Mouse (Mus musculus) heart, embryonic 14.5 days (tissue): ENCODE results near the gene Phlpp1. TPM values are rescaled to one million over a fixed set of nuclear protein-coding genes. Genes with fewer than 3 reads are reported as not detected.

Source experiments
- ATAC-seq: fragments of 200-750 bp; cut with Nextera tagmentation; 2 replicates; pipeline ENCODE4 v1.8.0; 2017; ENCODE audit warnings: low read depth, moderate TSS enrichment; ENCODE audit not compliant: insufficient number of reproducible peaks, insufficient read depth, low FRiP score
- H3K27ac ChIP-seq, 2 experiments: fragments of 200-500 bp in 1 of 2; fragments of 300-500 bp in 1 of 2; sonication (generic) in 1 of 2; replicated peaks in 1 of 2; 2 replicates each; pipeline ENCODE4 v1.5.1; 2012 to 2014; ENCODE audit warnings: low read depth in 2 of 2, low read length in 2 of 2, control low read depth in 1 of 2, mild to moderate bottlenecking in 1 of 2, mixed read lengths in 1 of 2; ENCODE audit not compliant: control insufficient read depth in 1 of 2, insufficient read depth in 1 of 2
- H3K27me3 ChIP-seq: fragments of 300-500 bp; sonication (generic); 2 replicates; pipeline ENCODE4 v1.6.1; 2014; ENCODE audit warnings: mild to moderate bottlenecking, low read length, control low read depth; ENCODE audit not compliant: control insufficient read depth, insufficient read depth
- H3K36me3 ChIP-seq: fragments of 300-500 bp; sonication (generic); 2 replicates; pipeline ENCODE4 v1.6.1; 2014; ENCODE audit warnings: mild to moderate bottlenecking, control low read depth, low read length, mixed read lengths; ENCODE audit not compliant: control insufficient read depth, insufficient read depth
- H3K4me1 ChIP-seq, 2 experiments: fragments of 200-500 bp in 1 of 2; fragments of 300-500 bp in 1 of 2; sonication (generic) in 1 of 2; 2 replicates each; pipeline ENCODE4 v1.6.1; 2012 to 2014; ENCODE audit warnings: low read length in 2 of 2, control low read depth in 1 of 2, mixed read lengths in 1 of 2; ENCODE audit not compliant: control insufficient read depth in 2 of 2, insufficient read depth in 2 of 2
- H3K4me2 ChIP-seq: fragments of 300-500 bp; sonication (generic); 2 replicates; pipeline ENCODE4 v1.6.1; 2014; ENCODE audit warnings: mild to moderate bottlenecking, low read length
- H3K4me3 ChIP-seq, 2 experiments: fragments of 200-500 bp in 1 of 2; fragments of 300-500 bp in 1 of 2; sonication (generic) in 1 of 2; 2 replicates each; pipeline ENCODE4 v1.5.1; 2012 to 2014; ENCODE audit warnings: low read length in 2 of 2, mild to moderate bottlenecking in 2 of 2, control low read depth in 1 of 2, low read depth in 1 of 2, moderate library complexity in 1 of 2; ENCODE audit not compliant: control insufficient read depth in 1 of 2, insufficient read depth in 1 of 2
- H3K9ac ChIP-seq: fragments of 300-500 bp; sonication (generic); 2 replicates; pipeline ENCODE4 v1.6.1; 2014; ENCODE audit warnings: mild to moderate bottlenecking, low read length
- H3K9me3 ChIP-seq: fragments of 300-500 bp; sonication (generic); 2 replicates; pipeline ENCODE4 v1.6.1; 2016; ENCODE audit warnings: low read length, control low read depth; ENCODE audit not compliant: control insufficient read depth
- WGBS: fragments of 180-500 bp; shearing (Covaris S2); extraction: QIAGEN DNeasy Blood & Tissue Kit; methylation state at CpG from one replicate; pipeline ENCODE4 v1.1.7; 2014; 5-methylcytosine and 5-hydroxymethylcytosine counted together
- polyA plus RNA-seq: library from polyadenylated mRNA; unstranded; fragments of >200 nt; fragmentation: Nextera tagmentation; extraction: Ambion mirVana; gene quantifications from 2 replicates; pipeline ENCODE4 v1.2.1, GENCODE M21; 2014

Phlpp1 gene
- polyA plus RNA-seq, 1 experiment from 2014 or later: 6.7 TPM

DNA sequence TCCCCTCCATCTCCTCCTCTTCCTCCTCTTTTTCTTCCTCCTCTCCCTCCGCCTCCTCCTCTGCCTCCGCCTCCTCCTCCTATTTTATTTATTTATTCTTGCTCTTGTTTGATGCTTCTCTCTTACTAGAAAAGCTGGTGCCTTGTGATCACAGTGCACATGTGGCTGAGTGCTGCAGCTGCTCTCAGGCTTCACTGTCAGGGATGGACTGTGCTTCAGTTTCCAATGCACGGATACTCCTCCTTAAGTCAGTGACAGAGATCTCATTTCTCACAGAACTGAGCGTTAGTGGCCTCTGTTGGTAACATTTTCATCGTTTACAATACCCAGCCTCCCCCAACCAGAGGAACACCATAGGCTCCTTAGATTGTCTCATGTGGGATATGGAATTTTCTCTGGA, 215.0 kb downstream of the Phlpp1 start:
- Histone ChIP-seq H3K36me3 (peaks cover 25% of the 10 kb centered on the region), H3K9me3 (no peaks in the 10 kb centered on the region), H3K4me3 (no peak overlapping the region), H3K27me3 (no peaks in the 10 kb centered on the region), H3K27ac (no peak overlapping the region), H3K4me1 (peaks cover 3 to 10% of the 10 kb centered on the region in 2 experiments; a peak in 3 of 4 replicates), H3K4me2 (no peak overlapping the region), H3K9ac (no peak overlapping the region)
- 75% methylated on average over 5 of the region's 5 CpGs for WGBS
- no peak for ATAC-seq

DNA sequence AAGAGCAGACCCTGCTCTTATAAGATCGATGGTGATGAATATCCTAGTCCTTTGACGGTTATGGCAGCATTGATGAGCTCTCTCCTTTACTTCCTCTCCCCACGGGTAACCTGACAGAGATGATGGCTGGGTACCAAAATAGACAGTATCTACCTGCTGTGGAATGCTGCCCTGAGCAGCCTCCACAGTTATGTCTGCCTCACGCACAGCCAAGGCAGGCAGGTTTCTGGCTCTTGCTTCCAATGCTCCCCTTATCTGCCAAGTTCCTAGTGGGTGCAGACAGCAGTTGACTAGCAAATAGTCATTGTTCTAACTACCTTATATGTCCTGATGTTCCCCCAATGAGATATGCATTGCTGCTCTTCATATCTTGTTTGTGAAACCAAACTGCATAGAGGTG, 215.7 kb downstream of the Phlpp1 start:
- H3K27me3 ChIP-seq: no peaks in the 10 kb centered on the region
- H3K4me2 ChIP-seq: no peak overlapping the region
- no peak overlapping the region for H3K9ac ChIP-seq
- H3K27ac ChIP-seq: no peak overlapping the region; a peak in 1 of 4 replicates
- H3K4me3 ChIP-seq: no peak overlapping the region
- H3K9me3 ChIP-seq: no peaks in the 10 kb centered on the region
- peaks cover 3 to 10% of the 10 kb centered on the region in 2 experiments; a peak in 3 of 4 replicates for H3K4me1 ChIP-seq
- WGBS: 51% methylated on average over 4 of the region's 4 CpGs
- peaks cover 29% of the 10 kb centered on the region for H3K36me3 ChIP-seq
- 0 out of 2 replicates have a peak, but pooled peaks have one; percentile 16 for ATAC-seq

- ATAC-seq: no peak
- peaks cover 52% of the 10 kb centered on the region for H3K36me3 ChIP-seq
- H3K9me3 ChIP-seq: no peaks in the 10 kb centered on the region
- no peak overlapping the region for H3K27ac ChIP-seq
- H3K27me3 ChIP-seq: no peaks in the 10 kb centered on the region
- peaks cover 3 to 10% of the 10 kb centered on the region in 2 experiments; a peak in 3 of 4 replicates for H3K4me1 ChIP-seq
- H3K9ac ChIP-seq: no peak overlapping the region
- WGBS: 27% methylated on average over 5 of the region's 5 CpGs
- H3K4me3 ChIP-seq: no peak overlapping the region
- no peak overlapping the region for H3K4me2 ChIP-seq
Measured at GRCm38 (mm10) chr1:106389673-106390072, 218.1 kb downstream of the Phlpp1 start.

DNA sequence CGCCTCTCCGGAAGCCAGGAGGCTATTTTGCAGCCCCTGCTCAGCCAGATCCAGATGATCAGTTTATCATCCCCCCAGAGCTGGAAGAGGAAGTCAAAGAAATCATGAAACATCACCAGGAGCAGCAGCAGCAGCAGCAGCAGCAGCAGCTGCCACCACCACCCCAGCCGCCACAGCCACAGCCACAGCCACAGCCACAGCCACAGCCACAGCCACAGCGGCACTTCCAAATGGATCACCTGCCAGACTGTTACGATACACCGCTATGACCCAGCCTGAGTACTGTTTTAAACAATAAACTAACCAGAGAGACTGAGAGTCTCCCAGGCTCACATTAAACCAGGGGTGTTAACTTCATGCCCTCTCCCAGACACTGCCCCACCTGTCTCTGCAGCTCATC, 221.5 kb downstream of the Phlpp1 start:
- Histone ChIP-seq H3K36me3 (peaks cover 52% of the 10 kb centered on the region), H3K4me3 (no peak overlapping the region), H3K9me3 (no peaks in the 10 kb centered on the region), H3K4me1 (peaks cover 0 to 2% of the 10 kb centered on the region in 2 experiments; a peak in 2 of 4 replicates), H3K4me2 (no peak overlapping the region), H3K9ac (no peak overlapping the region), H3K27me3 (no peaks in the 10 kb centered on the region), H3K27ac (no peak overlapping the region)
- WGBS: 92% methylated on average over 6 of the region's 6 CpGs
- no peak for ATAC-seq

- no peak overlapping the region for H3K4me2 ChIP-seq
- WGBS: 82% methylated on average over 2 of the region's 2 CpGs
- peaks cover 0 to 2% of the 10 kb centered on the region in 2 experiments; a peak in 1 of 4 replicates for H3K4me1 ChIP-seq
- ATAC-seq: no peak
- no peak overlapping the region for H3K4me3 ChIP-seq
- peaks cover 52% of the 10 kb centered on the region for H3K36me3 ChIP-seq
- no peaks in the 10 kb centered on the region for H3K9me3 ChIP-seq
- no peak overlapping the region for H3K9ac ChIP-seq
- no peak overlapping the region for H3K27ac ChIP-seq
- H3K27me3 ChIP-seq: no peaks in the 10 kb centered on the region
Measured at GRCm38 (mm10) chr1:106394678-106395077, 223.1 kb downstream of the Phlpp1 start.

DNA sequence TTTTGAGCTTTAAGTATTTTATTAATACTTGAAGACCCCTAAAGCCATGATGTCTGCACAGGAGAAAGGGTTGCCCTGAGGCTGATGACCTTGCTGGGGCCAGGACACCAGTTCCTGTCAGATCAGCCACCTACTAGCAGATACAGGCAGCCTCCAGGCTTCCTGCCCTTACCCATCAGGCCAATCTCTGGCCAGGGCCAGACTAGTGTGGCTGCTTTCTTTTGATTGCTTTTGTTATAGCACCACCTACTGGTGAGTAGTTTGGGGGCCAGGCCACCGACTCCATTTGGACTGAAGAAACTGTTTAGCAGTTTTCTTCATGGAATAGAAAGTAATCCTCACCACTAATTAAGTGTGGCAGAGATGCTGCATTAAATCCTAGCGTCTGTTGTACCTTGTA, 223.9 kb downstream of the Phlpp1 start:
- H3K9me3 ChIP-seq: no peaks in the 10 kb centered on the region
- H3K27ac ChIP-seq: no peak overlapping the region
- H3K36me3 ChIP-seq: peaks cover 47% of the 10 kb centered on the region
- peaks cover 0 to 3% of the 10 kb centered on the region in 2 experiments; a peak in 1 of 4 replicates for H3K4me1 ChIP-seq
- no peaks in the 10 kb centered on the region for H3K27me3 ChIP-seq
- no peak overlapping the region for H3K9ac ChIP-seq
- 5% methylated on average over 2 of the region's 2 CpGs for WGBS
- no peak overlapping the region for H3K4me2 ChIP-seq
- H3K4me3 ChIP-seq: no peak overlapping the region
- no peak for ATAC-seq

DNA sequence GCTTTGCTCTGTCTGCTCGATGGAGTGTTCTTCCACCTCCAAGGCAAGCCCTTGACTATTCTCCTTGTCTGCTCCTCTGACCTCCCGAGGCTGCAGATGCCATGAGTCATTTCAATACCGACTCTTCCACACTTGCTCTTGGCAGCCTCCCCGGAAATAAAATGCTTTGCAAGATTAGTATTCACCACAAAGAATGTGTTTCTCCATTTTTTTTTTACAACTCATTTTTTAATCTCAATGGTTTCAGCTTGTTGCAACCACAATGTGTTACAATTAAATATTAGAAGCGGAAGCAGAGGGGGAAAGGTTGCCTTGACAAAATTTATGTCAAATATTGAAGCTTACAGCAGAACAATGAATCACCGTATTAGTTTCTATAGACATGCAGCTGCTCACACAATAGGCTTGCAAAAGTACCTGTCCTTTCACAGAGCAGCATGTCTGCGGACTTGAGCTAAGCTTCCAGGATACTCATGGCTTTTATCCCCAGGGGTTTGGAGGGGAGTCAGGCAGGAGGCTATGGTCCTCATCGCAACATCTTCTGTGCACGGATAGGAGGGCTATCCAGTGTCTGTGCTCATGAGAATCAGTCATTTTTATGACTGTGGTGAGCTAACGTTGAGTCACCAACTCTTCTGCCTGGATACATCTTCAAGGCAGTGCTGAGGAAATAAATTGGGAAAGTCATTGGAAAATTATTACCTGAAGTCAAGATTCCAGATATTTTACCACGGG, 229.5 kb downstream of the Phlpp1 start:
- Histone ChIP-seq H3K36me3 (no peaks in the 10 kb centered on the region), H3K9me3 (no peaks in the 10 kb centered on the region), H3K4me1 (peaks cover 0 to 7% of the 10 kb centered on the region in 2 experiments; a peak in 1 of 4 replicates), H3K27me3 (no peaks in the 10 kb centered on the region), H3K27ac (no peak overlapping the region), H3K4me3 (no peak overlapping the region), H3K4me2 (no peak overlapping the region), H3K9ac (no peak overlapping the region)
- 63% methylated on average over 11 of the region's 11 CpGs for WGBS
- no peak for ATAC-seq
